In genomic region chr9:67849397-67849796, GRCm38 (mm10) we compare ENCODE assay signal across 27 mouse cellular contexts. TPM values are rescaled to one million over a fixed set of nuclear protein-coding genes. Genes with fewer than 3 reads are reported as not detected.
DNase-seq lines count a peak whose midpoint lies in the region; ATAC-seq and TF ChIP-seq lines count a peak whose summit lies in the region.
"Had no signal": no experiment of that assay in that cellular context is flagged by ENCODE, and none has a peak within 500 bp of the region (broad histone marks: within the 10 kb centered on the region; RNA-seq: fewer than 3 reads in every experiment).

No protein-coding gene starts in this region.

- H3K27me3 ChIP-seq in E14TG2a.4 (ENCODE audit: insufficient read depth, low read length) = no peaks in the 10 kb centered on the region
- no peaks in the 10 kb centered on the region for H3K27me3 ChIP-seq in G1E (ENCODE audit: insufficient read depth, low read length)
- no peaks in the 10 kb centered on the region for H3K27me3 ChIP-seq in intestine, embryonic 15.5 days (replicated peaks)
- no peaks in the 10 kb centered on the region for H3K27me3 ChIP-seq in stomach, embryonic 15.5 days (replicated peaks)
- H3K27me3 ChIP-seq in forebrain, embryonic 16.5 days (replicated peaks; ENCODE audit: control insufficient read depth, insufficient read depth, low read length) = no peaks in the 10 kb centered on the region
- H3K27me3 ChIP-seq: CH12.LX; embryonic facial prominence, embryonic 15.5 days; forebrain, embryonic 15.5 days; heart, embryonic 15.5 days had no signal

- DNase-seq in G1E (ENCODE audit: low spot score) = no peak
- no peak for DNase-seq in c-Kit-positive CD71-positive TER-119-positive erythroid progenitor cells, embryonic 14.5 days (ENCODE audit: low spot score)
- no peak for DNase-seq in testis, postnatal 10 days (ENCODE audit: low spot score)
- DNase-seq: adrenal gland, adult 2 months; adrenal gland, postnatal 25 days; cerebellum, adult 2 months; cerebellum, postnatal 10 days; embryo, embryonic 11 days; gastrocnemius, postnatal 14 days; heart, adult 2 months; heart, postnatal 14 days had no signal

- TF ChIP-seq CTCF in E14TG2a.4 (conservative IDR thresholded peaks at IDR 0.05; ENCODE audit: low read length) (0 out of 2 replicates have a peak, but pooled peaks have one; percentile 9), G1E (IDR thresholded peaks at IDR 0.05; ENCODE audit: low read depth, low read length) (no peak)

- H3K9me3 ChIP-seq in E14TG2a.4 (ENCODE audit: low read length) = no peaks in the 10 kb centered on the region
- H3K9me3 ChIP-seq in G1E (replicated peaks) = no peaks in the 10 kb centered on the region
- no peaks in the 10 kb centered on the region for H3K9me3 ChIP-seq in intestine, embryonic 15.5 days
- H3K9me3 ChIP-seq in stomach, embryonic 15.5 days = no peaks in the 10 kb centered on the region
- no peaks in the 10 kb centered on the region for H3K9me3 ChIP-seq in forebrain, embryonic 16.5 days (ENCODE audit: control insufficient read depth, low read length)
- H3K9me3 ChIP-seq: embryonic facial prominence, embryonic 15.5 days; forebrain, embryonic 15.5 days; heart, embryonic 15.5 days had no signal

- no peak overlapping the region for H3K4me3 ChIP-seq in E14TG2a.4 (replicated peaks; ENCODE audit: low read length)
- peak overlapping the region; percentile 55; the same call in 1 of the 2 replicates for H3K4me3 ChIP-seq in G1E (ENCODE audit: low read depth, low read length)
- H3K4me3 ChIP-seq in intestine, embryonic 15.5 days (replicated peaks) = no peak overlapping the region
- H3K4me3 ChIP-seq in stomach, embryonic 15.5 days (replicated peaks) = no peak overlapping the region
- H3K4me3 ChIP-seq in forebrain, embryonic 16.5 days (replicated peaks; ENCODE audit: low read length) = no peak overlapping the region
- H3K4me3 ChIP-seq: embryonic facial prominence, embryonic 15.5 days; erythroblast, embryonic 14.5 days; forebrain, embryonic 15.5 days; heart, adult 2 months; heart, embryonic 15.5 days had no signal

- WGBS in intestine, embryonic 15.5 days = 69% methylated on average over 12 of the region's 12 CpGs
- WGBS in stomach, embryonic 15.5 days = 65% methylated on average over 12 of the region's 12 CpGs
- WGBS in forebrain, embryonic 16.5 days = 83% methylated on average over 12 of the region's 12 CpGs

- ATAC-seq in G1E (ENCODE audit: extremely low read depth, insufficient number of reproducible peaks, low FRiP score, poor library complexity, severe bottlenecking) = no peak
- peak; percentile 81 for ATAC-seq in intestine, embryonic 15.5 days
- 0 out of 2 replicates have a peak, but pooled peaks have one; percentile 27 for ATAC-seq in stomach, embryonic 15.5 days (ENCODE audit: insufficient read depth, low FRiP score, low read depth)
- no peak for ATAC-seq in forebrain, embryonic 16.5 days
- ATAC-seq: forebrain, embryonic 15.5 days had no signal

- peaks cover 9% of the 10 kb centered on the region; the same call in 1 of the 2 replicates for H3K4me1 ChIP-seq in E14TG2a.4 (replicated peaks; ENCODE audit: low read depth, low read length)
- H3K4me1 ChIP-seq in G1E (ENCODE audit: insufficient read depth, low read depth, low read length) = peaks cover 74% of the 10 kb centered on the region
- H3K4me1 ChIP-seq in intestine, embryonic 15.5 days (replicated peaks) = 0 out of 2 replicates have a peak, but pooled peaks cover 3% of the 10 kb centered on the region
- H3K4me1 ChIP-seq in stomach, embryonic 15.5 days = no peaks in the 10 kb centered on the region
- no peaks in the 10 kb centered on the region for H3K4me1 ChIP-seq in forebrain, embryonic 16.5 days (replicated peaks; ENCODE audit: control insufficient read depth, insufficient read depth, low read length)
- H3K4me1 ChIP-seq: forebrain, embryonic 15.5 days; heart, embryonic 15.5 days had no signal

- no peak overlapping the region for H3K4me2 ChIP-seq in intestine, embryonic 15.5 days (replicated peaks)
- H3K4me2 ChIP-seq in stomach, embryonic 15.5 days = no peak overlapping the region; the same call in 1 of the 2 replicates
- no peak overlapping the region for H3K4me2 ChIP-seq in forebrain, embryonic 16.5 days (ENCODE audit: low read length)
- H3K4me2 ChIP-seq: embryonic facial prominence, embryonic 15.5 days; forebrain, embryonic 15.5 days; heart, embryonic 11.5 days; heart, embryonic 15.5 days; hindbrain, embryonic 14.5 days had no signal

- no peak overlapping the region for H3K27ac ChIP-seq in intestine, embryonic 15.5 days
- H3K27ac ChIP-seq in stomach, embryonic 15.5 days = peak overlapping the region; percentile 69
- H3K27ac ChIP-seq in forebrain, embryonic 16.5 days (ENCODE audit: low read length) = no peak overlapping the region
- H3K27ac ChIP-seq: embryonic facial prominence, embryonic 15.5 days; forebrain, embryonic 15.5 days; heart, adult 2 months; heart, embryonic 15.5 days; hindbrain, embryonic 14.5 days had no signal

- no peak overlapping the region for H3K9ac ChIP-seq in intestine, embryonic 15.5 days
- no peak overlapping the region for H3K9ac ChIP-seq in stomach, embryonic 15.5 days
- H3K9ac ChIP-seq in forebrain, embryonic 16.5 days (replicated peaks; ENCODE audit: low read depth, low read length) = no peak overlapping the region
- H3K9ac ChIP-seq: embryonic facial prominence, embryonic 15.5 days; forebrain, embryonic 15.5 days; heart, embryonic 15.5 days; hindbrain, embryonic 14.5 days had no signal

- no peaks in the 10 kb centered on the region for H3K36me3 ChIP-seq in E14TG2a.4 (ENCODE audit: insufficient read depth, low read length)
- H3K36me3 ChIP-seq in G1E (replicated peaks) = peaks cover 86% of the 10 kb centered on the region
- no peaks in the 10 kb centered on the region for H3K36me3 ChIP-seq in intestine, embryonic 15.5 days
- H3K36me3 ChIP-seq in stomach, embryonic 15.5 days = no peaks in the 10 kb centered on the region
- no peaks in the 10 kb centered on the region for H3K36me3 ChIP-seq in forebrain, embryonic 16.5 days (ENCODE audit: control insufficient read depth, insufficient read depth)
- H3K36me3 ChIP-seq: embryonic facial prominence, embryonic 15.5 days; forebrain, embryonic 15.5 days had no signal

RNA-seq across cellular contexts. Expression of gene Vps13c, which starts 9.2 kb away (rescaled TPM):
- total RNA-seq in G1E (2014; fragmentation: Nextera tagmentation) (356 and 366 TPM in 2 replicates), G1E (2017) (111 and 145 TPM in 2 replicates)
- polyA plus RNA-seq in G1E (2012) = 14.3 and 26.3 TPM in 2 replicates
- 5.2 and 5.6 TPM in 2 replicates for polyA plus RNA-seq in intestine, embryonic 15.5 days (2015; fragmentation: Nextera tagmentation; extraction: Ambion mirVana)
- 6.1 and 6.7 TPM in 2 replicates for polyA plus RNA-seq in stomach, embryonic 15.5 days (2015; fragmentation: Nextera tagmentation; extraction: Ambion mirVana)
- 8.2 and 8.6 TPM in 2 replicates for polyA plus RNA-seq in forebrain, embryonic 16.5 days (2015; fragmentation: Nextera tagmentation; extraction: Ambion mirVana)

RNA-seq across cellular contexts. Expression of gene C2cd4a, which starts 17.3 kb away (rescaled TPM):
- total RNA-seq in G1E (2014; fragmentation: Nextera tagmentation) (7.4 and 7.8 TPM in 2 replicates), G1E (2017) (13.2 and 28.9 TPM in 2 replicates)
- polyA plus RNA-seq in G1E (2012) = 251 and 369 TPM in 2 replicates
- 1.1 and 1.2 TPM in 2 replicates for polyA plus RNA-seq in intestine, embryonic 15.5 days (2015; fragmentation: Nextera tagmentation; extraction: Ambion mirVana)
- polyA plus RNA-seq in stomach, embryonic 15.5 days (2015; fragmentation: Nextera tagmentation; extraction: Ambion mirVana) = 1.9 and 2.7 TPM in 2 replicates
- not detected in 2 replicates for polyA plus RNA-seq in forebrain, embryonic 16.5 days (2015; fragmentation: Nextera tagmentation; extraction: Ambion mirVana)
- total RNA-seq: adrenal gland, adult 2 months; adrenal gland, postnatal 25 days; gastrocnemius, adult 18-20 months; heart, adult 2 months; heart, postnatal 14 days; hematopoietic stem cell, adult 5-6 weeks; MEL had no signal
- polyA plus RNA-seq: embryonic facial prominence, embryonic 11.5 days; gonadal fat pad, adult 2 months had no signal

Comparison
In these comparisons a context has a peak if more than half of its experiments do, and no peak if none do; other contexts are left out.
1. ATAC-seq: peak in intestine, embryonic 15.5 days (single experiment) and stomach, embryonic 15.5 days (single experiment); none in G1E (single experiment) and forebrain, embryonic 16.5 days (single experiment).
2. RNA of gene C2cd4a, which starts 17.3 kb away (polyA plus RNA-seq): 251 to 369 TPM in G1E; 1.9 to 2.7 TPM in stomach, embryonic 15.5 days, 1.1 to 1.2 TPM in intestine, embryonic 15.5 days and not detected in forebrain, embryonic 16.5 days; every median in the first group is over 10 times any median in the second.